Mouse (Mus musculus): ENCODE data around the gene Agap1. TPM values are rescaled to one million over a fixed set of nuclear protein-coding genes. Genes with fewer than 3 reads are reported as not detected.

Agap1 gene
- polyA plus RNA-seq, 1 experiment from 2014 or later = 10.8 TPM

DNA sequence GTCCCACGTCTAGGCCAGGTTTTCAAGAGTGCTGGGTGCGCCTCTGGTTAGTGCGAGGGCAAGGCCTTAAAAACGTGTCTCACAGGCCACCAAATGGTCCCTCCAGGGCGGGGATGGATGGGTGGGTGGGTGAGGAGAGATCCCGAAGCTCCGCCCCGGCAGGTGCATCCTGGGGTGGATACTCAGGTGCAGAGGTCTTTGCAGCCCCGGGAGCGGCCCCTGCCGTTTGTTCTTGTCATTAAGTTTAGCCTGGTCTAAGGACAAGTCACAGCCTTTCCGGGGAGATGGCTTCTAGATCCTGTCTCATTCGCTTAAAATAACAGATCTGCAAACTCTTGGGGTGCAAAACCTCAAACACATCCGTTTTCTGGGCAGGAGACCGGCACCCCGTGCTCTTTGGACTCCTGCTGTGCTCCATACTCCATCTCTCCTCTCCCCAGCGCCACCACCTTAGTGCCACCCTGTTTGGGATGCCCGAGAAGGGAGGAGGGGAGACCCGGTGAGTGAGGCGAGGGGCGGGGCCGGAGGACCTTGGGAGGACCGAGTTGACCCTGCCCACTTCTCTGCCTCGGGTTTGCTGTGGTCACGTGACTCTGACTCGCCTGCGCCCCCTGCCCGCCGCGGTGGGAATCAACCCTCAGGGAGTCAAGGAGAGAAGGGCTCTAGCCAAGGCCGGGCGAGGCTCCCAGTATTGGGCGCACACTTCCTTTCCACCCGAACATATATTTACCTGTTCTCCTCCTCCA lies 485.5 kb downstream of the Agap1 start:
- ATAC-seq (replicated peaks; ENCODE audit: insufficient number of reproducible peaks, low FRiP score, low TSS enrichment) = 0 out of 2 replicates have a peak, but pooled peaks have one; percentile 41
- no peaks in the 10 kb centered on the region for H3K9me3 ChIP-seq (replicated peaks; ENCODE audit: control insufficient read depth, low read length)
- 3% methylated on average over 34 of the region's 34 CpGs for WGBS (ENCODE audit: insufficient replicate concordance)
- H3K9ac ChIP-seq (ENCODE audit: low read depth, low read length) = no peak overlapping the region
- peak overlapping the region; percentile 19; the same call in 1 of the 2 replicates for H3K4me3 ChIP-seq (ENCODE audit: low read depth, low read length)
- peak overlapping the region; percentile 42 for H3K4me2 ChIP-seq
- H3K27me3 ChIP-seq (ENCODE audit: control insufficient read depth, insufficient read depth, low read length) = peaks cover 89% of the 10 kb centered on the region
- H3K4me1 ChIP-seq (ENCODE audit: control insufficient read depth, insufficient read depth, low read length) = peaks cover 7% of the 10 kb centered on the region
- no peak overlapping the region for H3K27ac ChIP-seq (ENCODE audit: low read depth, low read length)
- no peaks in the 10 kb centered on the region for H3K36me3 ChIP-seq (ENCODE audit: control insufficient read depth, insufficient read depth, low read length)

DNA sequence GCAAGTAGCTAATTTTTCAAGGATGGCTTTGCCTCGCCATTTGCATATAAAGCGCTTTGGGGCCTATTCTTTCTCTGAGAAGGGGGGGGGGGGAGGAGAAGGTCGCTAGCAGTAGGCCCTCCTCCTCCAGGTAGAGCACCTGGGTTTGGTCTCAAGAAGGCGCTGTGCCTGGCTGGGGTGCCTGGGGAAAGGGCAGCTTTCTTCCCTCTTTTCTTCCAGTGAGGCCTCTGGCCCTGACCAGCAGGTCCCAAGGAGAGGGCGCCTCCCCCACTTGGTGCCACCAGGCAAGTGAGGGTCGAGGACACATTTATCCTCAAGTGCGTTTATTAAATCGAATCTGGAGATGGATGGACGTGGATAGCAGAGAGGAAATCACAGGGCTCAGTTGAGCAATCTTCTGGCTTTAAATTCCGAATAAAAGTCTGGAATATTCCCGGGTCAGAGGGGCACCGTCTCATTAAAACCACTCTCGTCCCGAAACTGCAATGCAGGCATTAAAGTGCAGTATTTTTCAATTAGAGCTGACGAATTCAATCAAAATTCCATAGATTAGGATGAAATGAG lies 486.4 kb downstream of the Agap1 start:
- Histone ChIP-seq H3K4me3 (ENCODE audit: low read depth, low read length) (no peak overlapping the region), H3K27me3 (ENCODE audit: control insufficient read depth, insufficient read depth, low read length) (peaks cover 89% of the 10 kb centered on the region), H3K36me3 (ENCODE audit: control insufficient read depth, insufficient read depth, low read length) (no peaks in the 10 kb centered on the region), H3K9me3 (replicated peaks; ENCODE audit: control insufficient read depth, low read length) (no peaks in the 10 kb centered on the region), H3K9ac (ENCODE audit: low read depth, low read length) (no peak overlapping the region), H3K27ac (ENCODE audit: low read depth, low read length) (no peak overlapping the region), H3K4me1 (ENCODE audit: control insufficient read depth, insufficient read depth, low read length) (peaks cover 7% of the 10 kb centered on the region), H3K4me2 (peak overlapping the region; percentile 84; the same call in 1 of the 2 replicates)
- ATAC-seq (replicated peaks; ENCODE audit: insufficient number of reproducible peaks, low FRiP score, low TSS enrichment) = no peak
- WGBS (ENCODE audit: insufficient replicate concordance) = 16% methylated on average over 15 of the region's 15 CpGs

DNA sequence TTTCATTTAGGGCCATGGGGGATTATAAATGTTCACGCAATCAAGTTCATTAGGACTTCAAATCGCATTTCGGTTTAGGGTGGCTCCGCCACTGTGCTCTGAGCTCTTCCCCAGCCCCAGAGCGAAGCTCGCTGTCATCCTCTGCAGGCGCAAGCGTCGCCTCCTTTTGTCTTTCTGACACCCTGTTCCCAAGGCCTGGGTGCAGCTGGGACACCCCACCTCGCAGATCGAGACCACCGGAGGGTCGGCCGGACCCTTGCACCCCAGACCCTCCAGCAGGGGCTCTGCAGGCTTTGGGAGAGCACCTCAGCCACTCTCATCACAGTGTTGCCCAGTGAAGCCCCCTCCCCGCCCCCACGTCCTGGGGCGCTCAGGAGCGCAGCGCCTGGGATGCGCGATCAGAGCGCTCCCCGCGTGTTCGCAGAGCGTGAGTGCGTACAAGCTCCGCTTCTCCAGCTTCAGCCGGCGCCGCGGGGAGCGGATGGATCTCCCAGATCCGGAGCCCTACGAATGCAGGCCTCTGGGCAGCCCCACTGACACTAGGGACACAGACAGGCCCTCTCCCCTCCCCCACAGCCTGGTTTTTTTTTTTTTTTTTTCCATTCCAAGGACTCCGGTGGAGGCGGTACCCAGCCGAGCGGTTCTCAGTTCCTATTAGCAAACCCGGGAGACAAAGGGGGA lies 487.2 kb downstream of the Agap1 start:
- Histone ChIP-seq H3K4me3 (ENCODE audit: low read depth, low read length) (peak overlapping the region; percentile 47), H3K4me1 (ENCODE audit: control insufficient read depth, insufficient read depth, low read length) (peaks cover 7% of the 10 kb centered on the region), H3K9me3 (replicated peaks; ENCODE audit: control insufficient read depth, low read length) (no peaks in the 10 kb centered on the region), H3K4me2 (peak overlapping the region; percentile 84), H3K27me3 (ENCODE audit: control insufficient read depth, insufficient read depth, low read length) (peaks cover 84% of the 10 kb centered on the region), H3K9ac (ENCODE audit: low read depth, low read length) (peak overlapping the region; percentile 46; the same call in 1 of the 2 replicates), H3K36me3 (ENCODE audit: control insufficient read depth, insufficient read depth, low read length) (no peaks in the 10 kb centered on the region), H3K27ac (ENCODE audit: low read depth, low read length) (no peak overlapping the region)
- WGBS (ENCODE audit: insufficient replicate concordance) = under 1% methylated on average over 40 of the region's 40 CpGs
- ATAC-seq (replicated peaks; ENCODE audit: insufficient number of reproducible peaks, low FRiP score, low TSS enrichment) = no peak

DNA sequence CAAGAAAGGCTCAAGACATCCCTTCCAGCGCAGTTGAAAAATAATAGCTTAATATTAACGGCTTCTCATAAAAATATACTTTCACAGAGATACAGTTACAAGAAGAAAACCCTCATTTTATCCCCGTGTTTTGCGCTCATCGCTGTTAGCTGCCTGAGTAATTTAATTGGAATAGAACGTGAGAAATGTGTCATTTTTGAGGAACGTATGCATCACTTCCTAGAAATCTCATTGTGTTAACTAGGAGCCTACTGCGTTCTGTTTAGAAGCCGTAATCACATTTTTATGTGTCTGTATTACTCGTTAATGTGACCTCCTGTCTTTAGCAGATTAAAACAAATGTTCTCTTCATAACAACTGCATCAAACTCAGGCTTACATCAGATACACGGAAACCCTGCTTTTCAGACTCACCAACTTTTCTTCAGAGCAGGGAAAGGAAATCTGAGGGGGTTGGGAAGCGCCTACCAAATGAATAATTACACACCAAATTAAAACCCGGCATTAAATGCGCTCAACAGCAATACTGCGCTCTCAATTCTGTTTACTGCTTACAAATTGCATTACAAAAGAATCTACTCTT lies 487.9 kb downstream of the Agap1 start:
- 0 out of 2 replicates have a peak overlapping the region, but pooled peaks have one; percentile 46 for H3K9ac ChIP-seq (ENCODE audit: low read depth, low read length)
- ATAC-seq (replicated peaks; ENCODE audit: insufficient number of reproducible peaks, low FRiP score, low TSS enrichment) = no peak
- WGBS (ENCODE audit: insufficient replicate concordance) = 6% methylated on average over 15 of the region's 15 CpGs
- no peaks in the 10 kb centered on the region for H3K9me3 ChIP-seq (replicated peaks; ENCODE audit: control insufficient read depth, low read length)
- peaks cover 7% of the 10 kb centered on the region for H3K4me1 ChIP-seq (ENCODE audit: control insufficient read depth, insufficient read depth, low read length)
- peak overlapping the region; percentile 47 for H3K4me3 ChIP-seq (ENCODE audit: low read depth, low read length)
- no peaks in the 10 kb centered on the region for H3K36me3 ChIP-seq (ENCODE audit: control insufficient read depth, insufficient read depth, low read length)
- no peak overlapping the region for H3K27ac ChIP-seq (ENCODE audit: low read depth, low read length)
- peaks cover 80% of the 10 kb centered on the region for H3K27me3 ChIP-seq (ENCODE audit: control insufficient read depth, insufficient read depth, low read length)
- H3K4me2 ChIP-seq = peak overlapping the region; percentile 84

DNA sequence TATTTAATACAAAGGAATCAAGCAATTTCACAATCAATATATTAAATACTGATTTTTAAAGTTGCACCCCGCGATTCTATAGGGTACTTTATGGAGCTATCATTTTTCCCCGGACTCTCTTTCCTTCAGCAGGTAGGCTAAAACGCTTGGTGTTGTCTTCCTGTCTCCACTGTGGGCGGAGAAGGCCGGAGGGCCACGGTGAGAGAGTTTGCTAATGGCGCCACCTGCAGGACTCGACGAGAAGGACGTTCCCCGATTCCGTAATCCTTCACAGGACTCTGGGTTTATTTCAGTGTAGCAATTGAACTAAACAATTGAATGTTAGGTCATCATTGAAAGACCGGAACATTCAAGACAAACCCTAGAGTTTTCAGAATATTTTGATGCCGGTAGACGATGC lies 488.6 kb downstream of the Agap1 start:
- 3% methylated on average over 16 of the region's 16 CpGs for WGBS (ENCODE audit: insufficient replicate concordance)
- Histone ChIP-seq H3K36me3 (ENCODE audit: control insufficient read depth, insufficient read depth, low read length) (no peaks in the 10 kb centered on the region), H3K4me1 (ENCODE audit: control insufficient read depth, insufficient read depth, low read length) (peaks cover 7% of the 10 kb centered on the region), H3K27ac (ENCODE audit: low read depth, low read length) (no peak overlapping the region), H3K9me3 (replicated peaks; ENCODE audit: control insufficient read depth, low read length) (no peaks in the 10 kb centered on the region), H3K4me3 (ENCODE audit: low read depth, low read length) (no peak overlapping the region), H3K9ac (ENCODE audit: low read depth, low read length) (no peak overlapping the region), H3K27me3 (ENCODE audit: control insufficient read depth, insufficient read depth, low read length) (peaks cover 77% of the 10 kb centered on the region), H3K4me2 (peak overlapping the region; percentile 37; the same call in 1 of the 2 replicates)
- no peak for ATAC-seq (replicated peaks; ENCODE audit: insufficient number of reproducible peaks, low FRiP score, low TSS enrichment)

All from heart, embryonic 11.5 days (tissue).